Mouse (Mus musculus) erythroblast, embryonic 14.5 days (primary cell): ENCODE measurements around the gene Olfr971.
"Not testable (repeated sequence)": the region's sequence is repeated elsewhere in the genome, so short reads cannot be mapped to it uniquely, and the experiment has no call there.

Experiments
- GATA1 ChIP-seq: IDR thresholded peaks from 2 replicates; pipeline ENCODE4 v1.6.1; 2012; ENCODE audit warnings: low read length, inconsistent platforms, mixed read lengths
- TAL1 ChIP-seq: IDR thresholded peaks from 3 replicates; pipeline ENCODE4 v1.6.1; 2012; ENCODE audit warnings: low read length, inconsistent platforms, mixed read lengths

DNA sequence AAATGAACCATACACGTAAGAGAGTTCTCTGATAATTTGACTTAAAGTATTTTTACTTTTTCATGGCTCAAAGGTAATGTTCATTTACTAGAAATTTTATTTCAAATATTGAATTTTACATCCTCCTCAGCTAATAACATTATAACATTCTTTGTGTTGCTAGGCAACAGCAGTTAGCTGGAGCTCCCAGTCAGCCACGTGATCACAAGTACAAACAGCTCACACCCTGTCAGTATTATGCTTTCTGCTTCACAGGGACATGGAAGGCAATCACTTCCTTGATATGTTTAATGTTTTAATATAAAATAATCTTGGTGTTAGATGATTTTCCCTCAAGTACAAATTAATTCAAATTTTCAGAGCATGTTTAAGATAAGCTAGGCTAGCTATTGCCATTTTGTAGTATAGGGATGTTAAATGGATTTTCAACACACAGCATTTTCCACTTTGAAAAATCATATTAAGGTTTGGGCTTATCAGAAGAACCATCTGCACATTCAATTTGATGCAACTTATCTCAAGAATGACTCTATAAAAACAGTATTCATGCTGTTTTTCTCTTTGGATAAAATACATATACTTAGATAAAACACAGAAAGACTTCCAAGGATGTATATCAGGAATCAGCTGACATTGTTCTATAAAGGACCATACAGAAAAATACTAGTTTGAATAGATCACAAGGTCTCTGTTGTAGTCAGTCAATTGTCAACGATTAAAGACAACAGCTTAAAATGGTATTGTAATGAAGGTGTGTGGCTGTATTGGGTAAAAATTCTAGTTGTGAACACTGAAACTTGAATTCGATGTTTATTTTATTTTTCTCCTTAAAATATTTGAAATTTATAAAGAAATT lies 41.1 kb downstream of the Olfr971 start:
- TF ChIP-seq TAL1, GATA1: not testable (repeated sequence)
